Mouse (Mus musculus): ENCODE measurements around the gene Fezf2. TPM values are rescaled to one million over a fixed set of nuclear protein-coding genes. Genes with fewer than 3 reads are reported as not detected.

Fezf2 gene
- polyA plus RNA-seq, 1 experiment from 2014 or later, result not detected

GRCm38 (mm10) chr14:12296391-12296790 lies 51.6 kb downstream of the Fezf2 start:
- Histone ChIP-seq H3K9me3 (ENCODE audit: control insufficient read depth, low read length) (no peaks in the 10 kb centered on the region), H3K36me3 (ENCODE audit: control insufficient read depth, insufficient read depth, low read length) (peaks cover 9% of the 10 kb centered on the region; the same call in 1 of the 2 replicates), H3K27me3 (ENCODE audit: control insufficient read depth, insufficient read depth, low read length) (no peaks in the 10 kb centered on the region), H3K4me3 (ENCODE audit: low read length) (no peak overlapping the region), H3K4me1 (ENCODE audit: control insufficient read depth, insufficient read depth, low read length) (no peaks in the 10 kb centered on the region), H3K27ac (ENCODE audit: low read depth, low read length) (no peak overlapping the region), H3K9ac (ENCODE audit: low read depth, low read length) (no peak overlapping the region), H3K4me2 (replicated peaks; ENCODE audit: low read depth, low read length) (no peak overlapping the region)
- WGBS, result 77% methylated on average over 7 of the region's 7 CpGs
- no peak for ATAC-seq (ENCODE audit: low FRiP score, low TSS enrichment)

Other genes starting within 250 kb of the Fezf2 start
- gene Gm49355, start 64.2 kb downstream of the Fezf2 start, polyA plus RNA-seq (2014; fragmentation: Nextera tagmentation; extraction: Ambion mirVana), result 0.21 TPM in 1 of 2 replicates, not detected in the other
- 41.6 and 47.4 TPM in 2 replicates for gene 3830406C13Rik, start 64.0 kb downstream of the Fezf2 start, polyA plus RNA-seq (2014; fragmentation: Nextera tagmentation; extraction: Ambion mirVana)

All from kidney, embryonic 14.5 days (tissue).